Mouse (Mus musculus): ENCODE results near the gene Irf5. TPM values are rescaled to one million over a fixed set of nuclear protein-coding genes. Genes with fewer than 3 reads are reported as not detected.
A peak's percentile ranks its signal among the peaks of the same experiment; 100 is the strongest.

Irf5 gene
- polyA plus RNA-seq (2014; fragmentation: Nextera tagmentation; extraction: Ambion mirVana), result 8.2 and 9.4 TPM in 2 replicates

DNA sequence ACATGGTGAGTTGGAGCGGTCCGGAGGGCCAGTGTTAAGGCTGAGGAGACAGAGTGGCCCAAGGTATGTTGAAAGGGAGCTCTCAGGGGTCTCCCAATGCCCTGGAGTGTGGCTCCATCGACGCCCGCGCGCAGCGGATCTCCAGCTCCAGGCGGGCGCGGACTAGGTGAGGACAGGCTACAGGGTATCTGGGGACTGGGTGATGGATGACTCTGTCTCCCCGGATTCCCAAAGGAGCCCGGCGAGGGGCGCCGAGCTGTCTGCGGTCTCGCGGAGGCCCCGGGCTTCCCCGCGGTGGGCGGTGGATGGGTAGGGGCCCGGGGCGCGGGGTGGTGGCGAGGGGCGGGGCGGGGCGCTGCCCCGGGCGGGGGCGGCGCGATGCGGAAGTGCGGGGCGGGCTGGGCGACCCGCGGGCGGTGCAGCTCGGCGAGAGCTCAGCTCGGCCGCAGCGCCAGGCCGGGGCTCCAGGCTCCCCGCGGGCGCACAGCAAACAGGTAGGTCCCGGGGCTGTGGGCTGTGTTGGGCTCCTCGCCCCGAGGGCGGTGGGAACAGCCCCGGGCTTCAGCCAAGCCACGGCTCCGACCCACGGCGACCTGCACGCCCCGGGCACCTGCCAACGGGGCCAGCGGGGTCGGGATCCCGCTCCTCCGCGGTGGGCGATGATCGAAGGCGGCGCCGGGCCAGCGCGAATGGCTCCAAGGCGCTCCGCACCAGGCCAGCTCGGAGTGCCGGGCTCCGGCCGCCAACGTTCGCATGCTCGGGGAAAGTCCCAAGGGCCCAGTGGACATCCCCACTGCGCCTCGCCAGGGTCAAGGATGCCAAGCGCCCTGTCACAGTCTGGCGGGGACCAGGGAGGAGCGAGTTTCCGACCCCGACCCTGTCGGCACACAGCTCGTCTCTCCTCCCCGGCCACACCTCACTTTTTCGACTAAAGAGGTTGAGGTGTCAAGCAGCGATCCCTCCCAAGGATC is at the start of gene Irf5:
Gene Irf5 (plus strand): TSS at position 345 of the 971 bp plus-strand sequence.
- peaks cover 38% of the 10 kb centered on the region for H3K27me3 ChIP-seq (replicated peaks; ENCODE audit: control insufficient read depth, insufficient read depth, low read length)
- under 1% methylated on average over 94 of the region's 96 CpGs for WGBS
- no peaks in the 10 kb centered on the region for H3K9me3 ChIP-seq (ENCODE audit: control insufficient read depth, low read length)
- ATAC-seq (replicated peaks; ENCODE audit: low FRiP score) (peak; percentile 56), DNase-seq (ENCODE audit: low spot score) (peak; percentile 65)
- no peaks in the 10 kb centered on the region for H3K36me3 ChIP-seq (ENCODE audit: control insufficient read depth, insufficient read depth, low read length)
- H3K4me1 ChIP-seq (replicated peaks; ENCODE audit: control insufficient read depth, insufficient read depth, low read length), result peaks cover 12% of the 10 kb centered on the region
- H3K27ac ChIP-seq (ENCODE audit: low read depth, low read length), result no peak within 1 kb of the TSS
- peak within 1 kb of the TSS; percentile 27; the same call in 1 of the 2 replicates for H3K9ac ChIP-seq (ENCODE audit: low read depth, low read length)
- H3K4me3 ChIP-seq (ENCODE audit: low read depth, low read length), result peak within 1 kb of the TSS; percentile 58
- H3K4me2 ChIP-seq, result peak within 1 kb of the TSS; percentile 83

DNA sequence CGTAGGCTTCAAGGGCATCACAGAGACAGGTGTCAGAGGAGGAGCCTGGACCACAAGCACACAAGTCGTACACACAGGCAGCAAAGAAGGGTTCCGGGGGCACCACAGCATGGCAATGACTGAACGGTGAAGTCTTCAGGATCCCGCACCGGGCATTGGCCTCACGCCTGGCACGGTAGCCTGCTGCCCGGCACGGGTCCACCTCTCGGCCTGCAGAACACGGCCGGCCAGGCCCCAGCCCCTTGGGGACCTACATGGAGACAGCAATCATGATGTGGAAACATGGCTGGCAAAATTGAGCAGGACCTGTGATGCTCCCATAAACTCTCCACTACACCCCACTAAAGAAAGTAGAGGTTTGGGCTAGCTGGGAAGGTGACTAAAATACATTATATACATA is 43.7 kb upstream of the Irf5 start:
- DNase-seq (ENCODE audit: low spot score) (no peak), ATAC-seq (replicated peaks; ENCODE audit: low FRiP score) (no peak)
- H3K4me2 ChIP-seq, result no peak overlapping the region
- H3K9ac ChIP-seq (ENCODE audit: low read depth, low read length), result no peak overlapping the region
- WGBS, result 90% methylated on average over 13 of the region's 13 CpGs
- no peak overlapping the region for H3K4me3 ChIP-seq (ENCODE audit: low read depth, low read length)
- H3K27me3 ChIP-seq (replicated peaks; ENCODE audit: control insufficient read depth, insufficient read depth, low read length), result peaks cover 19% of the 10 kb centered on the region
- H3K36me3 ChIP-seq (ENCODE audit: control insufficient read depth, insufficient read depth, low read length), result no peaks in the 10 kb centered on the region
- no peaks in the 10 kb centered on the region for H3K9me3 ChIP-seq (ENCODE audit: control insufficient read depth, low read length)
- H3K27ac ChIP-seq (ENCODE audit: low read depth, low read length), result no peak overlapping the region
- peaks cover 3% of the 10 kb centered on the region; the same call in 1 of the 2 replicates for H3K4me1 ChIP-seq (replicated peaks; ENCODE audit: control insufficient read depth, insufficient read depth, low read length)

DNA sequence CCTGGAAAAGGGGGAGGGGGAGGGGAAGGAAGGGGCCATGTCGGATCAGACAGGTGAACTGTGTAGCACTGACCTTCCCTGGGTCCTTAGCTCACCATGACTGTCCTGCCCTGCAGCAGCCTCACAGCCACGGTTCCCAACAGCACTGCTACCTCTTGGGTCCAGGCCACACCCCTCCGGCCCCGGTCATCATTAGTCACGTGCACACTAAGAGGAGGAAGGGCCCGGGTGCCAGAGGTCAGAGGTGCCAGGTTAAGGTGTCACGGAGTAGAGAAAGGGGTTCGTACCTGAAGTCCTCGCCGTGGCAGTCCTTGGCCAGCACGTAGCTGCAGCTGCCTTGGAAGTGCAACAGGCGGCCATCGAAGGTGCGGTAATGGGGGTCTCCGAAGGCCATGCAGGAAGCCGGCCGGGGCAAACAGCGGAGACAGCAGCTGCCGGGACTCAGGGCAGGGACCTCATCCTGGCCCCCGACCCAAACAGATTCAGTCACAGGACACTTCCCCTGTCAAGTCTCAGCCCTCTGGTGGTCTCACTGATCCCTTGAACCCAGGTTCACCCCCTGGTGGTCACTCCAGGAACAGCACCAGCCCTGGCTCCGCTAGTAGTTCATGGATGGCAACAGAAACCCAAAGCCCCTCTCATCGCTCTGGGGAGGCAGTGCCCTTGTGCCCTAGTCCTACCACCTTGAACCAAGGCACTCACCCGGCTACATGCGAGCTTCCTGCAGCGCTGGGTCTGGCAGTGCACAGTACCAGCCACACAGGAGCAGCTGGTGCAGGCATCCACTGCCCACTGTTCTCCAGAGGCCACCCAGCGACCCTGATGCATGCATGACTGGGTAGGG is 41.5 kb upstream of the Irf5 start:
- no peaks in the 10 kb centered on the region for H3K9me3 ChIP-seq (ENCODE audit: control insufficient read depth, low read length)
- peak overlapping the region; percentile 52 for H3K4me3 ChIP-seq (ENCODE audit: low read depth, low read length)
- H3K4me1 ChIP-seq (replicated peaks; ENCODE audit: control insufficient read depth, insufficient read depth, low read length), result peaks cover 3% of the 10 kb centered on the region; the same call in 1 of the 2 replicates
- H3K27me3 ChIP-seq (replicated peaks; ENCODE audit: control insufficient read depth, insufficient read depth, low read length), result peaks cover 26% of the 10 kb centered on the region
- WGBS, result 8% methylated on average over 26 of the region's 26 CpGs
- H3K36me3 ChIP-seq (ENCODE audit: control insufficient read depth, insufficient read depth, low read length), result no peaks in the 10 kb centered on the region
- peak overlapping the region; percentile 89 for H3K4me2 ChIP-seq
- ATAC-seq (replicated peaks; ENCODE audit: low FRiP score) (peak; percentile 69), DNase-seq (ENCODE audit: low spot score) (peak; percentile 80)
- H3K27ac ChIP-seq (ENCODE audit: low read depth, low read length), result no peak overlapping the region
- H3K9ac ChIP-seq (ENCODE audit: low read depth, low read length), result no peak overlapping the region

DNA sequence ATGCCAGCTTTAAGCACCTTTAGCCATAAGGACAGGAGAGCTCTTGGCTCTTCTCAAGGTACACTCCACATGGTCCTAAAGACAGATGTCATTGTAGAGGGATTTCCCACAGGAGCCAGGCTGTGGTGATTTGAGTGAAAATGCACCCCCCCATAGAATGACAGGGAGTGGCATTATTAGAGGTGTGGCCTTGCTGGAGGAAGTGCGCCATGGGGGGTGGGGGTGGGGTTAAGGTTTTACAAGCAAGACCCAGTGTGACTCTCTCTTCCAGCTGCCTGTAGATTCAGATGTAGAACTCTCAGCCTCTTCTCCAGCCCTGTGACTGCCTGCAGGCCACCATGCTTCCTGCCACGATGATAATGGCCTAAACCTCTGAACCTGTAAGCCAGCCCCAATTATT is 40.5 kb upstream of the Irf5 start:
- no peaks in the 10 kb centered on the region for H3K36me3 ChIP-seq (ENCODE audit: control insufficient read depth, insufficient read depth, low read length)
- peaks cover 35% of the 10 kb centered on the region for H3K27me3 ChIP-seq (replicated peaks; ENCODE audit: control insufficient read depth, insufficient read depth, low read length)
- DNase-seq (ENCODE audit: low spot score), result no peak
- no peak overlapping the region for H3K4me2 ChIP-seq
- no peaks in the 10 kb centered on the region for H3K9me3 ChIP-seq (ENCODE audit: control insufficient read depth, low read length)
- H3K4me3 ChIP-seq (ENCODE audit: low read depth, low read length), result no peak overlapping the region
- ATAC-seq (replicated peaks; ENCODE audit: low FRiP score), result no peak
- WGBS, result 42% methylated on average over 2 of the region's 2 CpGs
- peaks cover 3% of the 10 kb centered on the region; the same call in 1 of the 2 replicates for H3K4me1 ChIP-seq (replicated peaks; ENCODE audit: control insufficient read depth, insufficient read depth, low read length)
- H3K9ac ChIP-seq (ENCODE audit: low read depth, low read length), result no peak overlapping the region
- no peak overlapping the region for H3K27ac ChIP-seq (ENCODE audit: low read depth, low read length)

DNA sequence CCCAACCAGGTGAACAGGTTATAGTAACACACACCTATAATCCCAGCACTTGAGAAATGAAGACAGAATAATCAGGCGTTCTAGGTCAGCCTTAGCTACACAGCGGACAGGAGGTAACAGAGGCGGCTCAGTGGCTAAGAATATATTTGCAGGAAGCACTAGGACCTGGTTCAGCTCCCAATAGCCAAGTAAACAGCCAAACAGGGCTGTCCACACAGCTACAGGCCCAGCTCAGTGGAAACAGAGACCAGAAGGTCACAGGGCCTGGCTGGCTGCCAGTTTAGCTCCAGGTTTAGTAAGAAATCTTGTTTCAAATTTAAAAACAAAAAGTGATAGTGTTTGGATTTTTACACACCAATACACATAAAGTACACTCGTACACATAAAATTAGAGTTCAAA is 32.3 kb upstream of the Irf5 start:
- peaks cover 51% of the 10 kb centered on the region for H3K27me3 ChIP-seq (replicated peaks; ENCODE audit: control insufficient read depth, insufficient read depth, low read length)
- ATAC-seq (replicated peaks; ENCODE audit: low FRiP score), result no peak

DNA sequence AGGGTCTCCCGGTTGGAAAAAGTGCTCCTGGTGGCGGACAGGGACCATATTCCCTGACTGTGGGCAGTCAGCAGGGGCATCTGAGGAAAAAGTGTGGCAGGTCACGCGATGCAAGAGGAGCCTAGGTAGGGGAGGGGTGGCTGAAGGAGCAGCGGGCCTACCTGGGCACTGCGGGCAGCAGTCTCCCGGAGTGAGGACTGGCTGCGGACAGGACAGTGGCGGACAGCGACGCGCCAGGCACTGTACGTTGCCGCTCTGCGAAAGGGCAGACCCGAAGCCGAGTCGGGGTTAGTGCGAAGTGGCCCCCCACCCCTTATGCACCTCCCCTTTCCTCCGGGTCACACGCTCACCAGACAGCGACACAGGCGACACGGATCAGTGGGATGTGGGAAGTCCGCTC is 30.2 kb upstream of the Irf5 start:
- Histone ChIP-seq H3K4me2 (no peak overlapping the region), H3K9me3 (ENCODE audit: control insufficient read depth, low read length) (no peaks in the 10 kb centered on the region), H3K36me3 (ENCODE audit: control insufficient read depth, insufficient read depth, low read length) (no peaks in the 10 kb centered on the region), H3K27me3 (replicated peaks; ENCODE audit: control insufficient read depth, insufficient read depth, low read length) (peaks cover 38% of the 10 kb centered on the region), H3K4me3 (ENCODE audit: low read depth, low read length) (no peak overlapping the region), H3K4me1 (replicated peaks; ENCODE audit: control insufficient read depth, insufficient read depth, low read length) (peaks cover 17% of the 10 kb centered on the region), H3K9ac (ENCODE audit: low read depth, low read length) (no peak overlapping the region), H3K27ac (ENCODE audit: low read depth, low read length) (no peak overlapping the region)
- WGBS, result 22% methylated on average over 25 of the region's 25 CpGs
- ATAC-seq (replicated peaks; ENCODE audit: low FRiP score) (no peak), DNase-seq (ENCODE audit: low spot score) (no peak)

More for the DNA sequence above, 32.3 kb upstream of the Irf5 start:
- Histone ChIP-seq H3K9me3 (ENCODE audit: control insufficient read depth, low read length) (no peaks in the 10 kb centered on the region), H3K9ac (ENCODE audit: low read depth, low read length) (no peak overlapping the region), H3K27ac (ENCODE audit: low read depth, low read length) (no peak overlapping the region), H3K36me3 (ENCODE audit: control insufficient read depth, insufficient read depth, low read length) (no peaks in the 10 kb centered on the region), H3K4me1 (replicated peaks; ENCODE audit: control insufficient read depth, insufficient read depth, low read length) (peaks cover 5% of the 10 kb centered on the region; the same call in 1 of the 2 replicates), H3K4me2 (no peak overlapping the region), H3K4me3 (ENCODE audit: low read depth, low read length) (no peak overlapping the region)
- WGBS, result 79% methylated on average over 4 of the region's 4 CpGs
- no peak for DNase-seq (ENCODE audit: low spot score)

DNA sequence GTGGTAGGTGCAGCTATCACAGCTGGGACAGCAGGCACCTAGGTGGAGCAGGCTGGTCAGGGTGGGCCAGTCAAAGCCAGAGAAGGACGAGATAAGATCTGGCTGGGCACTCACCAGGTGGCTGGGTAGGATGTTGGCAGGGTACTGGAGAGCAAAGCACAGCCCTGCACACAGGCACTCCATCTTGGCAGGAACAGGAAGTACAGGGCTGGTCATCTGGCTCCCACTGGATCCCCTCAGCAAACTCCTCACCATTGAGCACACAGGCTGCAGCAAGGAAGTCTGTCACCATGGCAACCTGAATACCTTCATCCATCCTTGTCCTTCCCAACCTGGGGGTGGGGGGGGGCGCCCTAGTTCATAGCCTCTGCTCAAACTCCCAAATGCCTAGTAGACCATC is 28.6 kb upstream of the Irf5 start:
- no peak for DNase-seq (ENCODE audit: low spot score)
- no peak for ATAC-seq (replicated peaks; ENCODE audit: low FRiP score)
- H3K9me3 ChIP-seq (ENCODE audit: control insufficient read depth, low read length), result no peaks in the 10 kb centered on the region
- H3K4me3 ChIP-seq (ENCODE audit: low read depth, low read length), result no peak overlapping the region
- H3K27ac ChIP-seq (ENCODE audit: low read depth, low read length), result no peak overlapping the region
- no peaks in the 10 kb centered on the region for H3K36me3 ChIP-seq (ENCODE audit: control insufficient read depth, insufficient read depth, low read length)
- WGBS, result 47% methylated on average over 2 of the region's 2 CpGs
- H3K4me1 ChIP-seq (replicated peaks; ENCODE audit: control insufficient read depth, insufficient read depth, low read length), result peaks cover 19% of the 10 kb centered on the region
- H3K27me3 ChIP-seq (replicated peaks; ENCODE audit: control insufficient read depth, insufficient read depth, low read length), result peaks cover 33% of the 10 kb centered on the region
- H3K4me2 ChIP-seq, result no peak overlapping the region
- no peak overlapping the region for H3K9ac ChIP-seq (ENCODE audit: low read depth, low read length)

DNA sequence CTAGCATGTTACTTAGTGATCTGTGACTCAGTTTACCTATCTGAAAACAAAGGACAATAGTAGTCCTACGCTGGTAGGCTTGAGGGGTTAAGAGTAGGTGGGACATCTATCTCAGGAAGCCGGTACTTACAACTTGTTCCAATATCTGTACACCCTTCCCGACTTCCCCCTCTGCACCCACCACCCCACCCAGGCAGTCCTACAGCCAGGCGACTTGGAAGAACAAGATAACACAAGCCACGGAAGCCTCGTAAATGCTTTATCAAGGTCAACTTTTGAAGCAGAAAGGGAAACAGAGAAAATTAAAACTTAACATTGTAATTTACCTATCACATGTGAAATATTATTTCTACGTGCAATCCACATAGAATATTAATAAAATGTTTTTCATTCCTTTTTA is 26.2 kb upstream of the Irf5 start:
- H3K27me3 ChIP-seq (replicated peaks; ENCODE audit: control insufficient read depth, insufficient read depth, low read length), result peaks cover 33% of the 10 kb centered on the region
- H3K9me3 ChIP-seq (ENCODE audit: control insufficient read depth, low read length), result no peaks in the 10 kb centered on the region
- no peak for DNase-seq (ENCODE audit: low spot score)
- no peak overlapping the region for H3K27ac ChIP-seq (ENCODE audit: low read depth, low read length)
- H3K4me3 ChIP-seq (ENCODE audit: low read depth, low read length), result no peak overlapping the region
- H3K9ac ChIP-seq (ENCODE audit: low read depth, low read length), result no peak overlapping the region
- ATAC-seq (replicated peaks; ENCODE audit: low FRiP score), result peak; percentile 55; the same call in 1 of the 2 replicates
- H3K4me1 ChIP-seq (replicated peaks; ENCODE audit: control insufficient read depth, insufficient read depth, low read length), result peaks cover 19% of the 10 kb centered on the region
- 48% methylated on average over 7 of the region's 7 CpGs for WGBS
- no peaks in the 10 kb centered on the region for H3K36me3 ChIP-seq (ENCODE audit: control insufficient read depth, insufficient read depth, low read length)
- peak overlapping the region; percentile 26; the same call in 1 of the 2 replicates for H3K4me2 ChIP-seq

All from liver, embryonic 11.5 days (tissue).